Mouse (Mus musculus) thymus, adult 2 months (tissue): ENCODE measurements around the gene Cdc34. TPM values are rescaled to one million over a fixed set of nuclear protein-coding genes. Genes with fewer than 3 reads are reported as not detected.

Source experiments
- DNase-seq: peaks from one replicate; pipeline ENCODE4 v3.0.0; 2021
- H3K27ac ChIP-seq: fragments of 200-500 bp; 2 replicates; pipeline ENCODE4 v1.5.1; 2012; ENCODE audit warnings: low read length, control low read depth; ENCODE audit not compliant: control insufficient read depth, insufficient read depth
- H3K27me3 ChIP-seq: fragments of 200-500 bp; 2 replicates; pipeline ENCODE4 v1.6.1; 2012; ENCODE audit warnings: mild to moderate bottlenecking, low read length, moderate library complexity, mixed read lengths; ENCODE audit not compliant: control insufficient read depth, insufficient read depth
- H3K36me3 ChIP-seq: fragments of 200-500 bp; 2 replicates; pipeline ENCODE4 v1.6.1; 2012; ENCODE audit warnings: mild to moderate bottlenecking, low read length, moderate library complexity; ENCODE audit not compliant: control insufficient read depth, insufficient read depth
- H3K4me1 ChIP-seq: fragments of 200-500 bp; replicated peaks from 2 replicates; pipeline ENCODE4 v1.6.1; 2012; ENCODE audit warnings: low read length; ENCODE audit not compliant: control insufficient read depth, insufficient read depth
- H3K4me3 ChIP-seq: fragments of 200-500 bp; 2 replicates; pipeline ENCODE4 v1.5.1; 2012; ENCODE audit warnings: mild to moderate bottlenecking, low read length, control low read depth, moderate library complexity; ENCODE audit not compliant: control insufficient read depth, insufficient read depth
- CTCF ChIP-seq: fragments of 200-500 bp; IDR thresholded peaks from 2 replicates; pipeline ENCODE4 v1.5.1; 2012; ENCODE audit warnings: mild to moderate bottlenecking, control low read depth, low read length, moderate library complexity, borderline replicate concordance; ENCODE audit not compliant: control insufficient read depth, poor library complexity, insufficient read depth; ENCODE audit errors: extremely low read depth
- POLR2A ChIP-seq: fragments of 200-500 bp; IDR thresholded peaks from 2 replicates; pipeline ENCODE4 v1.6.1; 2012; ENCODE audit warnings: mild to moderate bottlenecking, low read length, control low read depth, moderate library complexity; ENCODE audit not compliant: control insufficient read depth, poor library complexity, insufficient read depth; ENCODE audit errors: extremely low read depth
- WGBS: fragments of 180-500 bp; shearing (Covaris S2); methylation state at CpG from one replicate; pipeline ENCODE4 v1.1.7; 2018; 5-methylcytosine and 5-hydroxymethylcytosine counted together
- polyA plus RNA-seq: library from polyadenylated mRNA; depleted of rRNA; stranded (reverse); fragments of >200 nt; gene quantifications from 2 replicates; pipeline ENCODE4 v1.2.3, GENCODE M21; 2012

The Cdc34 gene
- polyA plus RNA-seq, 1 experiment, result 309 TPM

DNA sequence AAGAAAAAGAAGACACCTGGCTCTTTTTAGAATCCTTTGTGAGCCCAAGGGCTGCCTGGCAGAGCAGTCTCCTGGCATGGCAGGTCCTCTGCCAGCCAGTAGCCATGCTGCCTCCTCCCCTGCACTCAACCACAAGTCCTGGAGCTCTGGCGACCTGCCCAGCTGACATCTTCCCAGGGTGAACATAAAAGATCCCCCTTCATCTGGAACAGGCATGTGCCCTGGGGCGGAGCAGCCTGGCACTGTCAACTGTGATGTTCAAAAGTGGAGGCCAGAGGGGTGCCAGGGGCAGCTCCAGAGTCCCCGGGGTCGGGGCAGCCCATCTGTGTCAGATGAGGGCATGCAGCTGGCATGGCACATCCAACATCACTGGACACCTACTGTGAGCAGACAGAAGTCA lies 33.0 kb downstream of the Cdc34 start:
- DNase-seq, result no peak
- 68% methylated on average over 4 of the region's 4 CpGs for WGBS
- peaks cover 12% of the 10 kb centered on the region for H3K4me1 ChIP-seq
- no peak overlapping the region for H3K27ac ChIP-seq
- TF ChIP-seq POLR2A (no peak), CTCF (no peak)
- H3K27me3 ChIP-seq, result peaks cover 14% of the 10 kb centered on the region; the same call in 1 of the 2 replicates
- peaks cover 9% of the 10 kb centered on the region; the same call in 1 of the 2 replicates for H3K36me3 ChIP-seq
- H3K4me3 ChIP-seq, result no peak overlapping the region

DNA sequence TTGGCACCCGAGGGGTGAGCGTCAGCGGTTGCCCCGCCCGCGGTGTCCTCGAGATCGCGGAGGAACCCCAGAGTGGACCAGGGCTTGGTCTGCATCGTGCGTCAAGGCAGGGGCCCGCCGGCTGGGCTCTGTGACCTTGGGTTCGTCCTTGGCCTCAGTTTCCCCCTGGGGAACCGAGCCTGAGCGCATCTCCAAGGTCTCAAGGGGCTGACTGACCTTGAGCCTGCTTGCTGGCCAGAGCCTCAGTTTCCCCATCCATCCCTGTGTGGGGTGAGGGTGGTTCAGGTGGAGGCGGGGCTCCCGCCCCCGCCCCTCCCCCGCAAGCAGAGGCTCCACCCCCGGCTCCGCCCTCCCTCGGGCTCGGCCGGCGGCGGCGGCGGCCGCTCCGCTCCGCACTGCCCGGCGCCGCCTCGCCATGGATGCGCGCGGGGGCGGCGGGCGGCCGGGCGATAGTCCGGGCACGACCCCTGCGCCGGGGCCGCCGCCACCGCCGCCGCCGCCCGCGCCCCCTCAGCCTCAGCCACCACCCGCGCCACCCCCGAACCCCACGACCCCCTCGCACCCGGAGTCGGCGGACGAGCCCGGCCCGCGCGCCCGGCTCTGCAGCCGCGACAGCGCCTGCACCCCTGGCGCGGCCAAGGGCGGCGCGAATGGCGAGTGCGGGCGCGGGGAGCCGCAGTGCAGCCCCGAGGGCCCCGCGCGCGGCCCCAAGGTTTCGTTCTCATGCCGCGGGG lies 34.4 kb downstream of the Cdc34 start, which contains the start of gene Hcn2:
Gene Hcn2 (plus strand): TSS at position 381 of the 734 bp plus-strand sequence.
- DNase-seq, result no peak
- H3K27me3 ChIP-seq, result peaks cover 14% of the 10 kb centered on the region; the same call in 1 of the 2 replicates
- no peak for TF ChIP-seq CTCF
- peak within 1 kb of the TSS; percentile 34 for H3K4me3 ChIP-seq
- WGBS, result 3% methylated on average over 69 of the region's 91 CpGs
- H3K4me1 ChIP-seq, result peaks cover 12% of the 10 kb centered on the region
- no peaks in the 10 kb centered on the region for H3K36me3 ChIP-seq
- no peak within 1 kb of the TSS for H3K27ac ChIP-seq

DNA sequence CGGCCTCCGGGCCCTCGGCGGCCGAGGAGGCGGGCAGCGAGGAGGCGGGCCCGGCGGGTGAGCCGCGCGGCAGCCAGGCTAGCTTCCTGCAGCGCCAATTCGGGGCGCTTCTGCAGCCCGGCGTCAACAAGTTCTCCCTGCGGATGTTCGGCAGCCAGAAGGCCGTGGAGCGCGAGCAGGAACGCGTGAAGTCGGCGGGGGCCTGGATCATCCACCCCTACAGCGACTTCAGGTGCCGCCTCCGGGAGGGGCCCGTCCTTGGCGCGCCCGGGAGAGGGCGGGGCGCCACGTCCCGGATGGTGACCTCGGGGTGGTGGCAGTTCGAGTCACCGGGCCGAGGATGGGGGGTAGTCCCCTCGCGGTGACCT lies 35.0 kb downstream of the Cdc34 start:
- WGBS, result 2% methylated on average over 44 of the region's 44 CpGs
- Histone ChIP-seq H3K36me3 (no peaks in the 10 kb centered on the region), H3K27me3 (peaks cover 14% of the 10 kb centered on the region; the same call in 1 of the 2 replicates), H3K27ac (no peak overlapping the region), H3K4me3 (peak overlapping the region; percentile 34), H3K4me1 (peaks cover 12% of the 10 kb centered on the region)
- TF ChIP-seq CTCF, result no peak
- TF ChIP-seq POLR2A, result no peak
- no peak for DNase-seq

DNA sequence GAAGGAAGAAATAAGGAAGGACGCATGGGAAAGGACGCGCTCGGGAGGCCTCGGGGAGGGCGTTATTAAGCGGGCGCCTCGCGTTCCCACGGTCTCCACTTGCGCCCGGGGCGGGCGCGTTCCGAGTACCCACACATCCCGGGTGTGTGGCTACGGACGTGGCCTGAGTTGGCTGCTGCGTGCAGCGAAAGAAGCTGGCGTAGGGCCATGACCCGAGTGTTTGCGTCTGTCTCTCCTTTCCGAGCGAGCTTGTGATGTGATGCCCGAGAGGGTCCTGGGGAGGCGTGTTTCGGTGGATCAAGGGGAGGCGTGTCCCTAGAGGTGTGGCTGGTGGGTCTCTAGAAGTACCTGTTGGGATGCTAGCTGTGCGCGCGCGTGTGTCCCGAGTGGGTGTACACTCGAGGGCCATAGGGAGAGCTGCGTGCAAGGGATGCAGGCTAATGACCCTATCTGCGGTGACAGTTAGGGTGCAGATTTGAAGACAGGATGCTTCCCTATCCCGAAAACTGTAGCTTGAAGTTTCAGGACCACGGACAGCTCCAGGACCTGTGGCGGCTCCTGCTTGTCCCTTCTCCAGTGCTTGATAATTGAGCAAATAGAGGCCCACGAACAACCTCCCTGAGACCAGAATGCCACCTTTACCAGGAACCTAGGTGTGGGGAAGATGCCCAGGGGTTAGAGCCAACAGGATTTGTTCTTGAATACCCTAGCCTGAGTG lies 35.8 kb downstream of the Cdc34 start:
- no peak overlapping the region for H3K4me3 ChIP-seq
- 6% methylated on average over 43 of the region's 43 CpGs for WGBS

DNA sequence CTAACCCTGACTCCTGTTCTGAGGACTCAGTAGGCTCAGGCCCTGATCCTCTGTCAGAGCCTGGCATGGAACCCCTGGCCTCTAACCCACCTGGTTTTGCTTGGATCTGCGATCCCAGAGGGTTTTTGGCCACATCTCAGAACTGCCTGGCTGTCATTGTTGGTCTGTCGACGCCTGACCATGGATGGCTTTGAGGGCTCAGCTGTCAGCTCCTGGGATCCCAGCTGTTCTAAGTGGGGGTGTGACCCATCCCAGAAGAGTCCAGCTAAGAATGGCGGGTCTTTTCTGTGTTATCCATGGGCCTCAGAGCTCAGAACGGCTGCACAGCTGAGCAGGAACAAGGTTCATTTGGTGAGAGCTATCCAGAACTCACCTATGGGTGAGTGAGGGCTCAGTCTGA lies 39.1 kb downstream of the Cdc34 start:
- no peak overlapping the region for H3K27ac ChIP-seq
- no peak for TF ChIP-seq POLR2A
- TF ChIP-seq CTCF, result no peak
- DNase-seq, result no peak
- H3K27me3 ChIP-seq, result peaks cover 9% of the 10 kb centered on the region; the same call in 1 of the 2 replicates
- H3K4me3 ChIP-seq, result no peak overlapping the region
- no peaks in the 10 kb centered on the region for H3K36me3 ChIP-seq
- peaks cover 12% of the 10 kb centered on the region for H3K4me1 ChIP-seq
- WGBS, result 83% methylated on average over 5 of the region's 5 CpGs

More for the DNA sequence above, 35.8 kb downstream of the Cdc34 start:
- Histone ChIP-seq H3K4me1 (peaks cover 12% of the 10 kb centered on the region), H3K27me3 (peaks cover 14% of the 10 kb centered on the region; the same call in 1 of the 2 replicates), H3K27ac (no peak overlapping the region), H3K36me3 (no peaks in the 10 kb centered on the region)
- peak; percentile 59 for DNase-seq
- no peak for TF ChIP-seq CTCF
- no peak for TF ChIP-seq POLR2A

DNA sequence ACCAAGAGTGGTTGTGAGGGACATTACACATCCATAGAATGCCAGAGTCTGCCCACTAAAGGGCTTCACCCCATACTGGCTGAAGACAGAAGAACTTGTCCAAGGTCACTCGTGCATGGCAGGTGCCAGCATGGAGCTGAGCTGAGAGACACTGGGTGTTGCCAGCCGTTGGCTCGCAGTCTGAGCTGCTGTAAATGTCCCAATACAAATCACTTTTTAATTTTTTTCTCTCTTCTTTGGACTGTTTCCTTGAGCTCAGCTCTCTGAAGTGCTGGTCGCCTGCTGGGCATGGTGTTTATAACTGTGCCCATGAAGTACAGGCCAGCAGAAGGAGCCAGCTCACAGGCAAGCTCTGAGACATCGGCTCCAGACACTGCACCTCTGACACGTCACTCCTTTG lies 41.1 kb downstream of the Cdc34 start:
- Histone ChIP-seq H3K4me3 (no peak overlapping the region), H3K4me1 (no peaks in the 10 kb centered on the region), H3K27ac (no peak overlapping the region), H3K36me3 (no peaks in the 10 kb centered on the region), H3K27me3 (no peaks in the 10 kb centered on the region; the same call in 1 of the 2 replicates)
- WGBS, result 77% methylated on average over 6 of the region's 6 CpGs
- DNase-seq, result no peak
- TF ChIP-seq CTCF (no peak), POLR2A (no peak)

DNA sequence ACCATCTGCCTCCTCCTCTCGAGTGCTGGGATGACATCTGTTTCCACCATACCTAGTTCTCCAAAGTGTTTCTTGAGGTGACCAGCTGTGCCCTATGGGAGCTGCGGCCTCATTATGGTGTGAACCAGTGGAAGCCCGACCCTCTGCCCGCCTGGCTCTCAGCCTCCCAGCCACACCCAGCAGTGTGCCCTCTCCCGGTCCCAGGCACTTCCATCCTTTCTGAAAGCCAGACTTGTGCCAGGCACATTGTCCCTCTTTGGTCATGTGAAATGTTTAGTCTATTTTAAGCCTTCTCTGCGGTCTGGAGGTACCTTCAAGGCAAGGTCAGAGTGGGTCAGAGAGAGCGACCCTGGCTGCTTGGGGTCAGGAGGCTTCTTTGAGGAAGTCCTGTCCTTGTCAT lies 41.7 kb downstream of the Cdc34 start:
- Histone ChIP-seq H3K4me3 (no peak overlapping the region), H3K36me3 (no peaks in the 10 kb centered on the region), H3K4me1 (no peaks in the 10 kb centered on the region), H3K27ac (no peak overlapping the region), H3K27me3 (no peaks in the 10 kb centered on the region; the same call in 1 of the 2 replicates)
- no peak for DNase-seq
- WGBS, result 76% methylated on average over 7 of the region's 7 CpGs
- TF ChIP-seq CTCF (no peak), POLR2A (no peak)
